ENCODE assay signal across 19 mouse cellular contexts in genomic region chr13:114681887-114682286, GRCm38 (mm10).
DNase-seq lines count a peak whose midpoint lies in the region; ATAC-seq and TF ChIP-seq lines count a peak whose summit lies in the region.
"Had no signal": no experiment of that assay in that cellular context is flagged by ENCODE, and none has a peak within 500 bp of the region (broad histone marks: within the 10 kb centered on the region; RNA-seq: fewer than 3 reads in every experiment).

No protein-coding gene starts in this region.

- H3K36me3 ChIP-seq in heart, postnatal 0 days (replicated peaks; ENCODE audit: control insufficient read depth, insufficient read depth, low read length) = no peaks in the 10 kb centered on the region
- H3K36me3 ChIP-seq in heart, adult 2 months (ENCODE audit: control insufficient read depth, insufficient read depth, low read length) = no peaks in the 10 kb centered on the region
- H3K36me3 ChIP-seq: embryonic facial prominence, embryonic 10.5 days; heart, embryonic 15.5 days; intestine, embryonic 15.5 days had no signal

- H3K27ac ChIP-seq in gastrocnemius, adult 2 months = peak overlapping the region; percentile 56
- no peak overlapping the region for H3K27ac ChIP-seq in heart, postnatal 0 days (ENCODE audit: low read depth)
- no peak overlapping the region for H3K27ac ChIP-seq in heart, adult 2 months
- H3K27ac ChIP-seq: embryonic facial prominence, embryonic 10.5 days; forebrain, embryonic 13.5 days; heart, embryonic 15.5 days; hindbrain, embryonic 14.5 days; intestine, embryonic 15.5 days had no signal

- DNase-seq in gastrocnemius, adult 2 months = no peak
- no peak for DNase-seq in gastrocnemius, postnatal 25 days
- DNase-seq in heart, postnatal 0 days (ENCODE audit: low spot score) = peak; percentile 19
- no peak for DNase-seq in heart, adult 2 months
- DNase-seq in lung, postnatal 4 days = no peak
- no peak for DNase-seq in urinary bladder, postnatal 10 days (ENCODE audit: low spot score)
- DNase-seq: adrenal gland, postnatal 25 days; cerebellum, adult 18-20 months; cerebellum, adult 9-11 months; cerebellum, postnatal 36 days; forebrain, postnatal 0 days; gastrocnemius, postnatal 36 days; heart, postnatal 36 days had no signal

- H3K4me2 ChIP-seq in heart, postnatal 0 days (ENCODE audit: low read depth, low read length) = no peak overlapping the region
- H3K4me2 ChIP-seq: forebrain, embryonic 13.5 days; heart, embryonic 15.5 days; hindbrain, embryonic 14.5 days; intestine, embryonic 15.5 days had no signal

- no peak for TF ChIP-seq CTCF in gastrocnemius, adult 2 months (IDR thresholded peaks at IDR 0.05)
- no peak for TF ChIP-seq CTCF in heart, postnatal 0 days (IDR thresholded peaks at IDR 0.05; ENCODE audit: low read depth)
- TF ChIP-seq CTCF in heart, adult 2 months (IDR thresholded peaks at IDR 0.05) = no peak

- TF ChIP-seq EP300 in heart, postnatal 0 days (IDR thresholded peaks at IDR 0.05; ENCODE audit: low read depth) = no peak
- no peak for TF ChIP-seq EP300 in heart, adult 2 months (IDR thresholded peaks at IDR 0.05; ENCODE audit: insufficient read depth, low read depth, low read length)

- no peak overlapping the region for H3K4me3 ChIP-seq in gastrocnemius, adult 2 months
- no peak overlapping the region for H3K4me3 ChIP-seq in heart, postnatal 0 days (ENCODE audit: low read depth, low read length)
- no peak overlapping the region for H3K4me3 ChIP-seq in heart, adult 2 months
- H3K4me3 ChIP-seq: embryonic facial prominence, embryonic 10.5 days; forebrain, embryonic 13.5 days; heart, embryonic 15.5 days; intestine, embryonic 15.5 days had no signal

- 49% methylated on average over 4 of the region's 4 CpGs for WGBS in heart, postnatal 0 days
- 38% methylated on average over 4 of the region's 4 CpGs for WGBS in heart, adult 2 months

- H3K79me2 ChIP-seq in heart, adult 2 months (replicated peaks; ENCODE audit: control insufficient read depth, insufficient read depth, low read length) = no peaks in the 10 kb centered on the region

- no peaks in the 10 kb centered on the region for H3K9me3 ChIP-seq in heart, postnatal 0 days (replicated peaks; ENCODE audit: control insufficient read depth, low read length)
- H3K9me3 ChIP-seq: embryonic facial prominence, embryonic 10.5 days; forebrain, embryonic 13.5 days; heart, embryonic 15.5 days; intestine, embryonic 15.5 days had no signal

- no peak for ATAC-seq in heart, postnatal 0 days (ENCODE audit: insufficient read depth, low read depth)
- ATAC-seq in granulocyte monocyte progenitor cell, adult 5-6 weeks (replicated peaks; ENCODE audit: poor library complexity, severe bottlenecking) = peak; percentile 46
- ATAC-seq: forebrain, embryonic 13.5 days; forebrain, postnatal 0 days; intestine, embryonic 15.5 days had no signal

- H3K4me1 ChIP-seq in heart, postnatal 0 days (ENCODE audit: control insufficient read depth, insufficient read depth) = no peaks in the 10 kb centered on the region
- H3K4me1 ChIP-seq in heart, adult 2 months (ENCODE audit: control insufficient read depth, insufficient read depth, low read length) = peaks cover 2% of the 10 kb centered on the region; the same call in 1 of the 2 replicates
- H3K4me1 ChIP-seq: embryonic facial prominence, embryonic 10.5 days; forebrain, embryonic 13.5 days; heart, embryonic 15.5 days; intestine, embryonic 15.5 days had no signal

- H3K27me3 ChIP-seq in heart, postnatal 0 days (ENCODE audit: control insufficient read depth, insufficient read depth, low read length) = no peaks in the 10 kb centered on the region
- H3K27me3 ChIP-seq in heart, adult 2 months (ENCODE audit: control insufficient read depth, insufficient read depth, low read length) = no peaks in the 10 kb centered on the region
- H3K27me3 ChIP-seq: forebrain, embryonic 13.5 days; heart, embryonic 15.5 days; intestine, embryonic 15.5 days had no signal

- H3K9ac ChIP-seq in heart, postnatal 0 days (replicated peaks; ENCODE audit: low read depth, low read length) = no peak overlapping the region
- H3K9ac ChIP-seq in heart, adult 2 months (ENCODE audit: low read depth, low read length) = no peak overlapping the region
- H3K9ac ChIP-seq: forebrain, embryonic 13.5 days; forebrain, postnatal 0 days; heart, embryonic 15.5 days; hindbrain, embryonic 14.5 days; intestine, embryonic 15.5 days had no signal

- TF ChIP-seq POLR2A in heart, adult 2 months (IDR thresholded peaks at IDR 0.05; ENCODE audit: insufficient read depth, low read depth, low read length) = no peak

- intact Hi-C loops in gastrocnemius, adult 2 months (cut with DNase I) = no loop called here
- intact Hi-C loops in heart, adult 2 months (cut with DNase I) = no loop called here
